Mouse (Mus musculus) ES-E14 (cell line): ENCODE data around the gene Saxo1. TPM values are rescaled to one million over a fixed set of nuclear protein-coding genes. Genes with fewer than 3 reads are reported as not detected.

Experiments
- DNase-seq: peaks from one replicate; pipeline ENCODE4 v3.0.0-alpha.2; 2013; ENCODE audit warnings: low read depth, low spot score
- H3K27ac ChIP-seq: 2 replicates; pipeline ENCODE4 v1.5.1; 2012; ENCODE audit warnings: low read depth, mild to moderate bottlenecking, low read length, moderate library complexity, mixed read lengths; ENCODE audit not compliant: poor library complexity, insufficient read depth, severe bottlenecking
- H3K36me3 ChIP-seq: 2 replicates; pipeline ENCODE4 v1.6.1; 2012; ENCODE audit warnings: mild to moderate bottlenecking, low read length, moderate library complexity, mixed read lengths; ENCODE audit not compliant: control insufficient read depth, poor library complexity, insufficient read depth, severe bottlenecking
- H3K4me1 ChIP-seq, 2 experiments: fragments of 150-350 bp in 1 of 2; sonication (generic) in 1 of 2; 2 replicates each; pipeline ENCODE4 v1.6.1; 2012; ENCODE audit warnings: low read length in 2 of 2, mild to moderate bottlenecking in 1 of 2, mixed read lengths in 1 of 2; ENCODE audit not compliant: control insufficient read depth in 2 of 2, insufficient read depth in 2 of 2, poor library complexity in 1 of 2
- H3K4me3 ChIP-seq, 2 experiments: fragments of 150-350 bp in 1 of 2; sonication (generic) in 1 of 2; 2 replicates each; pipeline ENCODE4 v1.5.1; 2012; ENCODE audit warnings: low read length in 2 of 2, low read depth in 1 of 2, mild to moderate bottlenecking in 1 of 2, mixed read lengths in 1 of 2; ENCODE audit not compliant: insufficient read depth in 1 of 2, poor library complexity in 1 of 2, severe bottlenecking in 1 of 2
- H3K9ac ChIP-seq: 2 replicates; pipeline ENCODE4 v1.6.1; 2012; ENCODE audit warnings: low read depth, mild to moderate bottlenecking, low read length, mixed read lengths; ENCODE audit not compliant: poor library complexity, insufficient read depth, severe bottlenecking
- H3K9me3 ChIP-seq: fragments of 150-350 bp; sonication (generic); 2 replicates; pipeline ENCODE4 v1.6.1; 2012; ENCODE audit warnings: low read depth, mild to moderate bottlenecking, low read length; ENCODE audit not compliant: control insufficient read depth, insufficient read depth
- CHD2 ChIP-seq: IDR thresholded peaks from 2 replicates; pipeline ENCODE4 v1.6.1; 2014; ENCODE audit warnings: mild to moderate bottlenecking, low read depth, low read length, inconsistent platforms
- HCFC1 ChIP-seq: IDR thresholded peaks from 2 replicates; pipeline ENCODE4 v1.6.1; 2012; ENCODE audit warnings: low read length, inconsistent platforms, borderline replicate concordance; ENCODE audit not compliant: insufficient read depth
- MAFK ChIP-seq: IDR thresholded peaks from 2 replicates; pipeline ENCODE4 v1.6.1; 2014; ENCODE audit warnings: mild to moderate bottlenecking, low read depth, low read length, inconsistent platforms; ENCODE audit not compliant: insufficient read depth
- ZC3H11A ChIP-seq: IDR thresholded peaks from 2 replicates; pipeline ENCODE4 v1.6.1; 2012; ENCODE audit warnings: low read depth, mild to moderate bottlenecking, inconsistent platforms, low read length, borderline replicate concordance
- ZNF384 ChIP-seq: IDR thresholded peaks from 2 replicates; pipeline ENCODE4 v1.6.1; 2012; ENCODE audit warnings: low read depth, low read length, inconsistent platforms
- in situ Hi-C, 2 experiments: fragments of 600-800 bp; cut with MboI; formaldehyde crosslinking; loops; one replicate each; pipeline ENCODE4 v1.15.1; 2025; ENCODE audit warnings: low sequenced_read_pairs in 2 of 2, inconsistent platforms in 1 of 2; ENCODE audit not compliant: unreplicated experiment in 2 of 2
- total RNA-seq: library from RNA; depleted of rRNA; stranded (reverse); fragments of 300-350 nt; gene quantifications from 2 replicates; pipeline ENCODE4 v1.2.3, GENCODE M21; 2012

The Saxo1 gene
- total RNA-seq, 1 experiment, result 0.31 TPM

- no peaks in the 10 kb centered on the region for H3K36me3 ChIP-seq
- no peaks in the 10 kb centered on the region for H3K9me3 ChIP-seq
- DNase-seq, result no peak
- no peaks in the 10 kb centered on the region for H3K4me1 ChIP-seq
- TF ChIP-seq ZC3H11A (no peak), HCFC1 (no peak), MAFK (no peak), ZNF384 (no peak), CHD2 (no peak)
- no peak overlapping the region for H3K27ac ChIP-seq
- no peak overlapping the region for H3K9ac ChIP-seq
- in situ Hi-C loops, result loop anchor here (25.0 kb wide), 2 partner anchors 707 to 1382 kb away; no protein-coding TSS in a partner anchor
- H3K4me3 ChIP-seq, result no peak overlapping the region
Measured at GRCm38 (mm10) chr4:86543999-86544398, 14.1 kb downstream of the Saxo1 start.

- no peak for DNase-seq
- Histone ChIP-seq H3K4me3 (no peak overlapping the region), H3K27ac (no peak overlapping the region), H3K9ac (no peak overlapping the region), H3K4me1 (no peaks in the 10 kb centered on the region), H3K9me3 (no peaks in the 10 kb centered on the region), H3K36me3 (no peaks in the 10 kb centered on the region)
- in situ Hi-C loops, result loop anchor here (25.0 kb wide), 2 partner anchors 704 to 1379 kb away; no protein-coding TSS in a partner anchor
- TF ChIP-seq ZNF384, result no peak
- no peak for TF ChIP-seq CHD2
- TF ChIP-seq HCFC1, result no peak
- TF ChIP-seq MAFK, result no peak
- TF ChIP-seq ZC3H11A, result no peak
Measured at GRCm38 (mm10) chr4:86541573-86541972, 16.6 kb downstream of the Saxo1 start.

- no peak overlapping the region for H3K9ac ChIP-seq
- TF ChIP-seq MAFK (no peak), ZNF384 (no peak), HCFC1 (no peak), ZC3H11A (no peak), CHD2 (no peak)
- in situ Hi-C loops, result loop anchor here (25.0 kb wide), 2 partner anchors 702 to 1377 kb away; no protein-coding TSS in a partner anchor
- DNase-seq, result peak; percentile 38
- no peaks in the 10 kb centered on the region for H3K36me3 ChIP-seq
- H3K27ac ChIP-seq, result no peak overlapping the region
- no peaks in the 10 kb centered on the region for H3K9me3 ChIP-seq
- no peak overlapping the region for H3K4me3 ChIP-seq
- H3K4me1 ChIP-seq, result no peaks in the 10 kb centered on the region
Measured at GRCm38 (mm10) chr4:86538936-86539335, 19.2 kb downstream of the Saxo1 start.

- Histone ChIP-seq H3K9ac (no peak overlapping the region), H3K4me1 (no peaks in the 10 kb centered on the region), H3K36me3 (no peaks in the 10 kb centered on the region), H3K9me3 (no peaks in the 10 kb centered on the region), H3K27ac (no peak overlapping the region), H3K4me3 (no peak overlapping the region)
- DNase-seq, result peak; percentile 39
- TF ChIP-seq CHD2, result no peak
- TF ChIP-seq ZC3H11A, result peak; percentile 25; the same call in 1 of the 2 replicates
- no peak for TF ChIP-seq MAFK
- TF ChIP-seq ZNF384, result no peak
- TF ChIP-seq HCFC1, result no peak
- in situ Hi-C loops, result loop anchor here (25.0 kb wide), 2 partner anchors 701 to 1376 kb away; no protein-coding TSS in a partner anchor
Measured at GRCm38 (mm10) chr4:86537972-86538371, 20.2 kb downstream of the Saxo1 start.
